Mouse (Mus musculus) lung, adult 2 months (tissue): Measurements from ENCODE around the gene Tbx1.

ENCODE experiments used
- CTCF ChIP-seq: fragments of 200-500 bp; IDR thresholded peaks from 2 replicates; pipeline ENCODE4 v1.5.1; 2011; ENCODE audit warnings: mild to moderate bottlenecking, low read length, control low read depth; ENCODE audit not compliant: insufficient read depth
- POLR2A ChIP-seq: fragments of 200-500 bp; IDR thresholded peaks from 2 replicates; pipeline ENCODE4 v1.6.1; 2011; ENCODE audit warnings: low read depth, mild to moderate bottlenecking, control low read depth, low read length, borderline replicate concordance; ENCODE audit errors: extremely low read depth

- TF ChIP-seq CTCF (no peak), POLR2A (no peak)
Observed at GRCm38 (mm10) chr16:18613301-18613700, 22.8 kb upstream of the Tbx1 start.
